Mouse (Mus musculus): ENCODE results near the gene Qrich2. TPM values are rescaled to one million over a fixed set of nuclear protein-coding genes. Genes with fewer than 3 reads are reported as not detected.
"Not testable (repeated sequence)": the region's sequence is repeated elsewhere in the genome, so short reads cannot be mapped to it uniquely, and the experiment has no call there.

The Qrich2 gene
- not detected for total RNA-seq (2021)

GRCm38 (mm10) chr11:116466141-116466540 lies at the start of gene Qrich2:
Qrich2 (minus strand) TSS chr11:116466241.
- intact Hi-C loops (cut with DNase I), result loop anchor here (10.0 kb wide), 1 partner anchor 531 kb away; the partner anchor contains the start of genes Recql5 and Sap30bp
- no peak for DNase-seq (ENCODE audit: low spot score in 2 of 2)

- intact Hi-C loops (cut with DNase I), result no loop called here
- DNase-seq (ENCODE audit: low spot score in 2 of 2), result no peak
These were observed 49.4 kb upstream of the Qrich2 start for GRCm38 (mm10) chr11:116515330-116516020.

GRCm38 (mm10) chr11:116513531-116514038 lies 47.5 kb upstream of the Qrich2 start:
- intact Hi-C loops (cut with DNase I), result no loop called here
- no peak for DNase-seq (ENCODE audit: low spot score in 2 of 2)

- intact Hi-C loops (cut with DNase I), result no loop called here
These were observed 46.9 kb upstream of the Qrich2 start for GRCm38 (mm10) chr11:116512987-116513386.

GRCm38 (mm10) chr11:116512154-116512553 lies 46.1 kb upstream of the Qrich2 start:
- intact Hi-C loops (cut with DNase I), result no loop called here
- DNase-seq (ENCODE audit: low spot score in 2 of 2), result no peak

More at GRCm38 (mm10) chr11:116512987-116513386, 46.9 kb upstream of the Qrich2 start:
- DNase-seq (ENCODE audit: low spot score in 2 of 2), result peak in 1 of 2 experiments; percentile 40

GRCm38 (mm10) chr11:116511301-116511868 lies 45.3 kb upstream of the Qrich2 start:
- intact Hi-C loops (cut with DNase I), result no loop called here
- no peak for DNase-seq (ENCODE audit: low spot score in 2 of 2)

GRCm38 (mm10) chr11:116508689-116509088 lies 42.6 kb upstream of the Qrich2 start:
- DNase-seq (ENCODE audit: low spot score in 2 of 2), result no peak
- intact Hi-C loops (cut with DNase I), result no loop called here

GRCm38 (mm10) chr11:116506151-116506875 lies 40.3 kb upstream of the Qrich2 start:
- intact Hi-C loops (cut with DNase I), result no loop called here
- no peak for DNase-seq (ENCODE audit: low spot score in 2 of 2)

- intact Hi-C loops (cut with DNase I), result no loop called here
These were observed 39.5 kb upstream of the Qrich2 start for GRCm38 (mm10) chr11:116505573-116505972.

GRCm38 (mm10) chr11:116504516-116504915 lies 38.5 kb upstream of the Qrich2 start:
- intact Hi-C loops (cut with DNase I), result no loop called here

More at GRCm38 (mm10) chr11:116505573-116505972, 39.5 kb upstream of the Qrich2 start:
- DNase-seq (ENCODE audit: low spot score in 2 of 2), result no peak

GRCm38 (mm10) chr11:116501005-116501746 lies 35.1 kb upstream of the Qrich2 start:
- peak in 1 of 2 experiments; percentile 61 for DNase-seq (ENCODE audit: low spot score in 2 of 2)
- intact Hi-C loops (cut with DNase I), result loop anchor here (2.0 kb wide), 1 partner anchor 34 kb away; no protein-coding TSS in a partner anchor

More at GRCm38 (mm10) chr11:116504516-116504915, 38.5 kb upstream of the Qrich2 start:
- no peak for DNase-seq (ENCODE audit: low spot score in 2 of 2)

- DNase-seq (ENCODE audit: low spot score in 2 of 2), result no peak
- intact Hi-C loops (cut with DNase I), result loop anchor here (5.0 kb wide), 1 partner anchor 128 kb away; the partner anchor contains the start of gene Rhbdf2
These were observed 33.0 kb upstream of the Qrich2 start for GRCm38 (mm10) chr11:116499018-116499417.

- intact Hi-C loops (cut with DNase I), result loop anchor here (5.0 kb wide), 1 partner anchor 129 kb away; the partner anchor contains the start of gene Rhbdf2
- no peak for DNase-seq (ENCODE audit: low spot score in 2 of 2)
These were observed 32.6 kb upstream of the Qrich2 start for GRCm38 (mm10) chr11:116498596-116498995.

- intact Hi-C loops (cut with DNase I), result loop anchor here (5.0 kb wide), 1 partner anchor 130 kb away; the partner anchor contains the start of gene Rhbdf2
- DNase-seq (ENCODE audit: low spot score in 2 of 2), result no peak
These were observed 31.3 kb upstream of the Qrich2 start for GRCm38 (mm10) chr11:116497313-116497712.

GRCm38 (mm10) chr11:116494474-116495174 lies 28.6 kb upstream of the Qrich2 start:
- intact Hi-C loops (cut with DNase I), result loop anchor here (5.0 kb wide), 2 partner anchors 38 to 133 kb away; partner anchors contain the start of genes Rhbdf2 and Sphk1
- DNase-seq (ENCODE audit: low spot score in 2 of 2), result peak; percentile 49 to 86

GRCm38 (mm10) chr11:116493795-116494252 lies 27.8 kb upstream of the Qrich2 start, which contains the start of gene Prpsap1:
Prpsap1 (minus strand) TSS chr11:116494202.
- DNase-seq (ENCODE audit: low spot score in 2 of 2), result peak in 1 of 2 experiments; percentile 25
- intact Hi-C loops (cut with DNase I), result loop anchor here (5.0 kb wide), 1 partner anchor 38 kb away; the partner anchor contains the start of gene Sphk1

- intact Hi-C loops (cut with DNase I), result loop anchor here (5.0 kb wide), 1 partner anchor 39 kb away; the partner anchor contains the start of gene Sphk1
- DNase-seq (ENCODE audit: low spot score in 2 of 2), result no peak
These were observed 27.1 kb upstream of the Qrich2 start for GRCm38 (mm10) chr11:116493191-116493590.

- DNase-seq (ENCODE audit: low spot score in 2 of 2), result not testable (repeated sequence)
- intact Hi-C loops (cut with DNase I), result loop anchor here (5.0 kb wide), 1 partner anchor 40 kb away; the partner anchor contains the start of gene Sphk1
These were observed 26.5 kb upstream of the Qrich2 start for GRCm38 (mm10) chr11:116492507-116492906.
